Mouse (Mus musculus) monocyte, adult 59 days (primary cell): ENCODE measurements around the gene Olfr979. TPM values are rescaled to one million over a fixed set of nuclear protein-coding genes. Genes with fewer than 3 reads are reported as not detected.

Experiments
- total RNA-seq, 2 experiments: library from RNA; stranded (reverse); gene quantifications; one replicate each; pipeline ENCODE4 v1.2.4; 2023

Olfr979 gene
- total RNA-seq, result not detected

DNA sequence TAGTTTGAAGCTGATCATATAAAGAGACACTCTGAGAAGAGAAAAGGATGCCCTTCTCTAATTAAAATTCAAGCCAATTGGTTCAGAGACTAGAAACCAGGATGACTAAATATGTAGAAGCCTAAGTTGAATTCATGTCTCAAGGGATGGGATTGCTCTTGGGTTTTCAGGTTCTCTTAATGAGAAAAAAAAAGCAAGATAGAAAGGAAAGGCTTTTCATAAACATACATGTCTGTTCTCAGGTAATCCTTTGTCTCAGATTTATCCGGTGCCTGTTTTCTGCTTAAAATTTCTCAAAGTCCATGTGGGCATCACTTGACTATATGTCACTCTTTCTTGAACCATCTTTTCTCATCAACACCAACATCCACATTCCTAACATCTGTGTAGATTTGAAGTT is at the start of gene Olfr979:
Gene Olfr979 (minus strand): TSS at position 101 of the 400 bp plus-strand sequence.

DNA sequence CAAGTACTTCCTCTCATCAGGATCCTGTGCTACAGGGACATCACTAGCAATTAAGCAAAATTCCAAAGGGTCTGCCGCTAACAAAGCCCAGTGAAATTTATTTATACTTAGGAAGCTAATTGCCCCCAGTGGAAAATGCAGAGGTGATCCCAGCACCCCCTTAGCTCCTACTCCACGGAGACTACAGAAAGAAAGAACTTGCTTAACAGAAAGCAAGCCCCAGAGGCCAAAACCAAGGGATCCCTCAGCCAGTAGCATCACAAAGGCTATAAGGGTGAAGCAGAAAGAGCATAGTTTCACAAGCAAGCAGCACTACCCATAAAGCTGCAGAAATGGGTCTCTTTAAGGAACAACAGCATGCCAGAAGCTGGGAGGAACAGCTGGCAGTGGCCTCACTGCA is 17.9 kb upstream of the Olfr979 start, which contains the start of gene Olfr981:
Gene Olfr981 (plus strand): TSS at position 301 of the 400 bp plus-strand sequence.

DNA sequence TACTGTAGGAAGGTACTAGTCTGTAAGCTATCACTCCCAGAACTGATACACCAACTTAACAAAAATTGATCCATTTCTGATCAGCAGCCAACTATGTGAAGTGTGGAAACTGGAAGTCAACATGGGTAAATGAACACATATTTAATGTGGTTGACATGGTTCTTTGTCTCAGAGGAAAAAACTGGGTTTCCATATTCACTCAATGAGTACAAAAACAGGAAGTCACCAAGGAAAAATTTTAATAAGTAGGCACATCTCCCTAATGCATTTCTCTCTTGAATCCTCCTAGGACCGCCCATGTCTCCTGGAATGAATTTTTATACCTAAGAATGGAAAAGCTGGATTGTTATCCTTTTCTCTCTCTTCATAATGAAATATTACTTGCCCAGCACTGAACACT is 6.2 kb upstream of the Olfr979 start, which contains the start of gene Olfr980:
Gene Olfr980 (minus strand): TSS at position 101 of the 400 bp plus-strand sequence.

DNA sequence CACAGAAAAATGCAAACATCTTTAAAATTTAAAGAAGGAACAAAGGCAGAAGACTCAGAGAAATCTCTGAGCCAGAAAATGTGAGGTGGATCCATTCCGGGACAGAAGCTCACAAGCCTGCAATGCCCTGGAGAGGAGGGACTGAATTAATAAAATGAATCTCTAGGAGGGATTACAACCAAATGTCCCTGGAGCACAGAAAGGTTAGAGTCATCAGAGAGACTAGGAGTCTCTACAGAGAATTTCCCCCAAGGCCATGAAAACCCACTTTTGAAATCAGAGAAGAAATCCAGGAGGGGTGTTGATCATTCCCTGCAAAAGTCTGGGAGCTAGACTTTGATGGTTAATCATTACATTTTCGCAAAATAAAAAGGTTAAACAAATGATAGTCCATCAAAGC is 11.5 kb downstream of the Olfr979 start, which contains the start of gene Olfr978:
Gene Olfr978 (plus strand): TSS at position 301 of the 400 bp plus-strand sequence.

DNA sequence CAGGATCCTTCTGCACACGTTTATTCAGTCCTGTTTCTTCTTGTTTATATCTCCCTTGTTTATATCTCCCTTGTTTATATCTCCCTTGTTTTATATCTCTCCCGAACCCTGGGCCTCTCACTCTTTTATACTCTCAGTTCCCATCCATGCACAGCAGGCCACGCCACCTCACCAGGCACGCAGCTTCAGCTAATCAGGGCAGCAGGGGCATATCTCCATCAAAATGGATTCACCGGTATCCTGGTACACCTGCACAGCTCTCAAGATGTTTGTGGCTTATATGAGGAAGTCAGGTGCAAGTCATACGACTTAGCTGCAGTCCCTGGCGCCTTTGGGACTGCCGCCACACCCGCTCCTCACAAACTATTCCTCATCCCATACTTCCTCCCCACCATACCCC is 42.2 kb downstream of the Olfr979 start, which contains the start of gene Olfr976:
Gene Olfr976 (minus strand): TSS at position 101 of the 400 bp plus-strand sequence.

DNA sequence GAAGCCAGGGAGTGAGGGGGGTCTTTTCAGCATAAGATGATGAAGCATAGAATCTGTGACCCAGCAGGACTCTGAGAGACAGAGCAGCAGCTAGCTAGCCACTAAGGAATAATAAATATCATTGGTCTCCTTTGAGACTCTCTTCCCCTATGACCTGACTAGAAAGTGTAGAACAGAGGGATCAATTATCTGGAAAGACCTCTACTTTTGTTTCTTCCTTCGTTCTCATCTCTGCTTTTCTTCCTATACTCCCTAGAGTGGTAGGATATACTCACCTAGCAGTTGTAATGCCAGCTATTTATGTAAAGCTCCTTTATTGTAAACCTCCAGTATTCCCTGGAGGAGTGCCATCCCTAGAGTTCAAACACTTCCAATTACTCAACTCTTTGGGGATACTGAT is 51.3 kb downstream of the Olfr979 start, which contains the start of gene Olfr975:
Gene Olfr975 (minus strand): TSS at position 101 of the 400 bp plus-strand sequence.

Other genes with a start within 250 kb of the Olfr979 start
- not detected for gene Olfr968, start 220.2 kb downstream of the Olfr979 start, total RNA-seq
- not detected for gene Olfr969, start 212.5 kb downstream of the Olfr979 start, total RNA-seq
- not detected for gene Olfr970, start 194.6 kb downstream of the Olfr979 start, total RNA-seq
- gene Olfr971, start 166.6 kb downstream of the Olfr979 start, total RNA-seq, result not detected
- not detected for gene Olfr972, start 137.0 kb downstream of the Olfr979 start, total RNA-seq
- not detected for gene Olfr229, start 96.1 kb downstream of the Olfr979 start, total RNA-seq
- not detected for gene Olfr974, start 66.0 kb downstream of the Olfr979 start, total RNA-seq
- not detected for gene Olfr975, start 51.4 kb downstream of the Olfr979 start, total RNA-seq
- gene Olfr976, start 42.3 kb downstream of the Olfr979 start, total RNA-seq, result not detected
- not detected for gene Olfr978, start 11.4 kb downstream of the Olfr979 start, total RNA-seq
- not detected for gene Olfr980, start 6.1 kb upstream of the Olfr979 start, total RNA-seq
- not detected for gene Olfr981, start 18.0 kb upstream of the Olfr979 start, total RNA-seq
- gene Olfr982, start 70.4 kb upstream of the Olfr979 start, total RNA-seq, result not detected
- not detected for gene Olfr983, start 90.1 kb upstream of the Olfr979 start, total RNA-seq
- not detected for gene Olfr984, start 110.7 kb upstream of the Olfr979 start, total RNA-seq
- gene Olfr985, start 126.7 kb upstream of the Olfr979 start, total RNA-seq, result not detected
- gene Tmem225, start 144.7 kb upstream of the Olfr979 start, total RNA-seq, result not detected
- gene Olfr986, start 177.5 kb upstream of the Olfr979 start, total RNA-seq, result not detected
- gene Zfp202, start 188.9 kb upstream of the Olfr979 start, total RNA-seq, result 1 to 10 TPM; 1.5 to 2.0 TPM